Mouse (Mus musculus) fat pad, adult 2 months (tissue): Measurements from ENCODE around the gene Cspg4.
"Not testable (repeated sequence)": the region's sequence is repeated elsewhere in the genome, so short reads cannot be mapped to it uniquely, and the experiment has no call there.

Experiments used
- DNase-seq: peaks from one replicate; pipeline ENCODE4 v3.0.0-alpha.2; 2011; ENCODE audit warnings: low read depth, low spot score; ENCODE audit errors: extremely low read depth

Gene Cspg4

GRCm38 (mm10) chr9:56890522-56891250, 25.9 kb downstream of the Cspg4 start:
- no peak for DNase-seq

- no peak for DNase-seq
Observed at GRCm38 (mm10) chr9:56891517-56892011, 26.7 kb downstream of the Cspg4 start.

- no peak for DNase-seq
Observed at GRCm38 (mm10) chr9:56892111-56892510, 27.3 kb downstream of the Cspg4 start.

- no peak for DNase-seq
Observed at GRCm38 (mm10) chr9:56893313-56893712, 28.5 kb downstream of the Cspg4 start.

- no peak for DNase-seq
Observed at GRCm38 (mm10) chr9:56894006-56894405, 29.2 kb downstream of the Cspg4 start.

- no peak for DNase-seq
Observed at GRCm38 (mm10) chr9:56896779-56897178, 31.9 kb downstream of the Cspg4 start.

GRCm38 (mm10) chr9:56899409-56899808, 34.6 kb downstream of the Cspg4 start:
- no peak for DNase-seq

GRCm38 (mm10) chr9:56900060-56900459, 35.2 kb downstream of the Cspg4 start:
- no peak for DNase-seq

GRCm38 (mm10) chr9:56900571-56900970, 35.7 kb downstream of the Cspg4 start:
- no peak for DNase-seq

- no peak for DNase-seq
Observed at GRCm38 (mm10) chr9:56901187-56901586, 36.4 kb downstream of the Cspg4 start.

- DNase-seq: no peak
Observed at GRCm38 (mm10) chr9:56903662-56904061, 38.8 kb downstream of the Cspg4 start.

- no peak for DNase-seq
Observed at GRCm38 (mm10) chr9:56907549-56907948, 42.7 kb downstream of the Cspg4 start.

GRCm38 (mm10) chr9:56909991-56910390, 45.2 kb downstream of the Cspg4 start:
- DNase-seq: not testable (repeated sequence)

GRCm38 (mm10) chr9:56911017-56911416, 46.2 kb downstream of the Cspg4 start:
- DNase-seq: no peak

- no peak for DNase-seq
Observed at GRCm38 (mm10) chr9:56913991-56914390, 49.2 kb downstream of the Cspg4 start.

- no peak for DNase-seq
Observed at GRCm38 (mm10) chr9:56915116-56915515, 50.3 kb downstream of the Cspg4 start.

- no peak for DNase-seq
Observed at GRCm38 (mm10) chr9:56915695-56916410, 51.0 kb downstream of the Cspg4 start.

GRCm38 (mm10) chr9:56917131-56917530, 52.3 kb downstream of the Cspg4 start:
- no peak for DNase-seq

- DNase-seq: no peak
Observed at GRCm38 (mm10) chr9:56918466-56918865, 53.6 kb downstream of the Cspg4 start.

- DNase-seq: no peak
Observed at GRCm38 (mm10) chr9:56922746-56923145, 57.9 kb downstream of the Cspg4 start.

GRCm38 (mm10) chr9:56923841-56924650, 59.2 kb downstream of the Cspg4 start:
- peak; percentile 82 for DNase-seq
